Mouse (Mus musculus) erythroblast, embryonic 14.5 days (primary cell): ENCODE data around the gene Upf1.

Experiments used
- GATA1 ChIP-seq: IDR thresholded peaks from 2 replicates; pipeline ENCODE4 v1.6.1; 2012; ENCODE audit warnings: low read length, inconsistent platforms, mixed read lengths
- TAL1 ChIP-seq: IDR thresholded peaks from 3 replicates; pipeline ENCODE4 v1.6.1; 2012; ENCODE audit warnings: low read length, inconsistent platforms, mixed read lengths

DNA sequence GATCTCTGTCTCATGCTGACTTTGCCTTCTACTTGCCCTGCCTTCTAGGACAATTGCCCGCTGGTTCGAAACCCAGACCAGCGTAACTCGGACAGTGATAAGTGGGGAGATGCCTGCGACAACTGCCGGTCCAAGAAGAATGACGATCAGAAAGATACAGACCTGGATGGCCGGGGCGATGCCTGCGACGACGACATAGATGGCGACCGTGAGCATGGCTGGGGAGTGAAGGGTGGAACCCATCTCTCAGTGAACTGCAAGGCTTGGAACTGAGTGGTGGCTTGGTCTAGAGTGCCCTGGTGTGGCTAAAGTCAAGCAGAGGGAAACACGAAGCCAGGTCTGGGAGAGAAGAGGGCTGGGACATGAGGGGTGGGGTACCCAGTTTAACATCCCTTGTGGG, 24.0 kb upstream of the Upf1 start:
- TF ChIP-seq GATA1 (no peak), TAL1 (no peak)
